Comparison of ENCODE assay signal across 34 mouse cellular contexts in the genomic region with DNA sequence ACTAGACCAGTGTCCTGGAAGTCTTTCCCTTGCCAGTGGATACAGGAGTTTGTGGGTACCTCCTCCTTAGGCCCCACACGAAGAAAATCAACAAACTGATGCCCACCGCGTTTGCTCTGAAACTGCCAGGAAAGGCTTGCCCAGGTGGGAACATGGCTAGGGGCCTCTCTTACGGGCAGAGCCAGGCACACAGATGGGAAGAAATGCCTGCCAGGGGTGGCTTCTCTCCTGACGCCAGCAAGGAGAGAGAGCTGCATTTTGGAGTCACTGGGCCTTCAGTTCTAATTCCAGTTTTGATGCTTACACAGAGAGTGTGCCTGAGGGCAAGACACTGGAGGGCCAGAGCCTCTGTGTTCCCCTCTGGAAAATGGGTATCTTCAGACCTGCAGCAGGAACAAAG.
"Had no signal": no experiment of that assay in that cellular context is flagged by ENCODE, and none has a peak within 500 bp of the region (broad histone marks: within the 10 kb centered on the region; RNA-seq: fewer than 3 reads in every experiment).

No protein-coding gene starts in this region.

- H3K36me3 ChIP-seq: heart, embryonic 12.5 days; heart, embryonic 13.5 days; heart, embryonic 15.5 days; hindbrain, embryonic 10.5 days; hindbrain, embryonic 12.5 days; hindbrain, embryonic 13.5 days; hindbrain, embryonic 15.5 days; intestine, embryonic 15.5 days; kidney, embryonic 15.5 days had no signal

- H3K27ac ChIP-seq: heart, embryonic 13.5 days; heart, embryonic 15.5 days; hindbrain, embryonic 10.5 days; hindbrain, embryonic 12.5 days; hindbrain, embryonic 13.5 days; hindbrain, embryonic 14.5 days; hindbrain, embryonic 15.5 days; hindbrain, postnatal 0 days; intestine, embryonic 15.5 days; kidney, embryonic 15.5 days; kidney, postnatal 0 days; layer of hippocampus, adult 2 months; left cerebral cortex, adult 2 months had no signal

- ATAC-seq: hindbrain, embryonic 16.5 days; hindbrain, postnatal 0 days; inflammation-experienced regulatory T-cells, adult 6 months; intestine, embryonic 15.5 days; intestine, embryonic 16.5 days; intestine, postnatal 0 days had no signal

- H3K9me3 ChIP-seq: heart, embryonic 12.5 days; heart, embryonic 13.5 days; heart, embryonic 15.5 days; hindbrain, embryonic 10.5 days; hindbrain, embryonic 12.5 days; hindbrain, embryonic 13.5 days; hindbrain, embryonic 15.5 days; intestine, embryonic 15.5 days; kidney, embryonic 15.5 days had no signal

- H3K27me3 ChIP-seq: intestine, embryonic 15.5 days had no signal

- H3K4me2 ChIP-seq: heart, embryonic 12.5 days; heart, embryonic 13.5 days; heart, embryonic 15.5 days; hindbrain, embryonic 12.5 days; hindbrain, embryonic 13.5 days; hindbrain, embryonic 14.5 days; hindbrain, embryonic 15.5 days; intestine, embryonic 15.5 days; kidney, embryonic 15.5 days had no signal

- DNase-seq: heart, postnatal 10 days; heart, postnatal 14 days; heart, postnatal 36 days; heart, postnatal 4 days; kidney, adult 11 months; kidney, adult 18-20 months; kidney, adult 2 months; kidney, adult 8-10 months; kidney, adult 9 months; kidney, postnatal 10 days; kidney, postnatal 14 days; kidney, postnatal 25 days; kidney, postnatal 36 days; kidney, postnatal 4 days; layer of hippocampus, adult 9-11 months; layer of hippocampus, postnatal 36 days had no signal

- H3K9ac ChIP-seq: heart, embryonic 12.5 days; heart, embryonic 13.5 days; heart, embryonic 15.5 days; hindbrain, embryonic 12.5 days; hindbrain, embryonic 14.5 days; hindbrain, embryonic 15.5 days; intestine, embryonic 15.5 days; kidney, embryonic 15.5 days had no signal

- H3K4me3 ChIP-seq: heart, embryonic 12.5 days; heart, embryonic 13.5 days; heart, embryonic 15.5 days; hindbrain, embryonic 10.5 days; hindbrain, embryonic 12.5 days; hindbrain, embryonic 13.5 days; hindbrain, embryonic 15.5 days; intestine, embryonic 15.5 days; kidney, embryonic 15.5 days; layer of hippocampus, adult 2 months; left cerebral cortex, adult 2 months had no signal
